Mouse (Mus musculus): ENCODE data around the gene Il11ra1. TPM values are rescaled to one million over a fixed set of nuclear protein-coding genes. Genes with fewer than 3 reads are reported as not detected.

Il11ra1 gene
- polyA plus RNA-seq, 1 experiment = 64.9 TPM

DNA sequence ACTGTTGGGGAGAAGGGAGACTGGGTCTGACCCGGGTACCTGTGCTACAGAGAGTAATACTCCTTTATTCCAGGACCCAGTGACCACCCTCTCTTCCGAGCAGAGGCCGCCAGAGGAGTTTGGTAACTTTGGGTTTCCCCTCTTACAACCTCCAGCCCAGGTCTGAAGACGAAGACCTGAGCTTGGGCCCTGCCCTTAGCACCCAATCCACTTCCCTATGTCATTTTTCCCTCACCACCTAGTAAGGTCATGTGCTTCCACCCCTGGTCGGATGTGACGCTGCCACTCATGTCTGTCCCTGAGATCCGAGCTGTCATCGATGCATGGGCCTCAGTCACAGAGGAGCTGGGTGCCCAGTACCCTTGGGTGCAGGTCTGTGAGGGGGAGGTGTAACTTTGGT is 56.7 kb downstream of the Il11ra1 start:
- Histone ChIP-seq H3K4me3 (replicated peaks; ENCODE audit: insufficient read depth, low read depth, low read length) (peak overlapping the region; percentile 90), H3K27ac (ENCODE audit: insufficient read depth, low read length) (peak overlapping the region; percentile 80), H3K4me1 (ENCODE audit: control insufficient read depth, insufficient read depth, low read length) (peaks cover 30% of the 10 kb centered on the region), H3K27me3 (ENCODE audit: control insufficient read depth, insufficient read depth, low read length) (no peaks in the 10 kb centered on the region)
- peak in 1 of 2 experiments; percentile 48 for DNase-seq
- no peak for TF ChIP-seq POLR2A (IDR thresholded peaks at IDR 0.05; ENCODE audit: borderline replicate concordance, insufficient read depth, low read length)
- TF ChIP-seq CTCF (IDR thresholded peaks at IDR 0.05; ENCODE audit: borderline replicate concordance, insufficient read depth, low read depth, low read length) = no peak
- WGBS = 62% methylated on average over 8 of the region's 8 CpGs

DNA sequence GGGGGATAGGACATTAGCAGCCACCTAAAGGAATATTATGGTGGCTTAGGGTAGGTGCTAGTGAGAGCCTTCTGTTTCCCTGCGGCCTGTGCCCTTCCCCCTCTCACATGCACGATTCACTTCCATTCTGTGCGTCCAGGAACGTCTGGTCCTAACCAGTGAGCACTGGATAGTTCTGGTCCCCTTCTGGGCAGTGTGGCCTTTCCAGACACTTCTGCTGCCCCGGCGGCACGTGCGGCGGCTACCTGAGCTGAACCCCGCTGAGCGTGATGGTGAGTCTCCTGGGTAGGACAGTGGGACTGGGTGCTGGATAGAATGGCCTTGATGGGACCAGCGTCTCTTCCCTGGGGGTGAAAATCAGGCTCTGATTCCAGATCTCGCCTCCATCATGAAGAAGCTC is 57.5 kb downstream of the Il11ra1 start:
- WGBS = 87% methylated on average over 13 of the region's 13 CpGs
- Histone ChIP-seq H3K4me3 (replicated peaks; ENCODE audit: insufficient read depth, low read depth, low read length) (no peak overlapping the region), H3K27ac (ENCODE audit: insufficient read depth, low read length) (no peak overlapping the region), H3K4me1 (ENCODE audit: control insufficient read depth, insufficient read depth, low read length) (peaks cover 39% of the 10 kb centered on the region), H3K27me3 (ENCODE audit: control insufficient read depth, insufficient read depth, low read length) (no peaks in the 10 kb centered on the region)
- DNase-seq = no peak
- TF ChIP-seq CTCF (IDR thresholded peaks at IDR 0.05; ENCODE audit: borderline replicate concordance, insufficient read depth, low read depth, low read length) (no peak), POLR2A (IDR thresholded peaks at IDR 0.05; ENCODE audit: borderline replicate concordance, insufficient read depth, low read length) (no peak)

DNA sequence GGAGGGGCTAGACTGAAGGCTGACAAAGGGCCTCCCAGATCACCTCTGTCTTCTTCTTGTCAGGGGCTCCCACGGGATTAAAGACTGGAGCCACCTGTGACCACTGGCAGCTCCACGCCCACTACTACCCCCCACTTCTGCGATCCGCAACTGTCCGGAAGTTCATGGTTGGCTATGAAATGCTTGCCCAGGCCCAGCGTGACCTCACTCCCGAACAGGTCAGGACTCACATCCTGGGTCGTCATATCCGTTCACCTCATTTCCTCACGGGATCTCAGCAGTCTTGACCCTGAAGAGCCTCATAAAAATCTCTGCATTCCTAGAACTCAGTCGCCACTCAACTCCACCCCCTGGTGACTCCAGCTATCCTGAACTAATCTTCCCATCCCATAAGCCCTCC is 58.2 kb downstream of the Il11ra1 start:
- DNase-seq = no peak
- H3K4me1 ChIP-seq (ENCODE audit: control insufficient read depth, insufficient read depth, low read length) = peaks cover 44% of the 10 kb centered on the region
- H3K4me3 ChIP-seq (replicated peaks; ENCODE audit: insufficient read depth, low read depth, low read length) = no peak overlapping the region
- WGBS = 68% methylated on average over 11 of the region's 11 CpGs
- TF ChIP-seq POLR2A (IDR thresholded peaks at IDR 0.05; ENCODE audit: borderline replicate concordance, insufficient read depth, low read length) (no peak), CTCF (IDR thresholded peaks at IDR 0.05; ENCODE audit: borderline replicate concordance, insufficient read depth, low read depth, low read length) (no peak)
- H3K27me3 ChIP-seq (ENCODE audit: control insufficient read depth, insufficient read depth, low read length) = no peaks in the 10 kb centered on the region
- no peak overlapping the region for H3K27ac ChIP-seq (ENCODE audit: insufficient read depth, low read length)

DNA sequence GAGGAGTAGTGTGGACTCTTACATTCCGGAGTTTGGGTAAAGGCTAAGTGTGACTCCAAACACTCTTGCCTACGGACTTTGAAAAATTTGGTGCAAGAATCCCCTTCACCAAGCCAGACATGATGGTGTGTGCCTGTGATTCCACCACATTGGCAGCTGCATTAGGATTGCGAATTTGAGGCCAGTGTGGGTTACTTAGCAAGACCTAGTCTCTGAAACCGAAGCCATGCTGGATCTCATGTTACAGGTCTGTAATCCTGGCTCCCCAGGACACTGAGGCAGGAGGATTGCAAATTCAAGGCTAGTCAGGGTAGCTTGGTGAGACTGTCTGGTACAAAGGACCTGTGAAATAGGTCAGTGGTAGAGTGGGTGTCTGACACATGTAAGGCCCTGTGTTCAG is 58.9 kb downstream of the Il11ra1 start:
- H3K4me3 ChIP-seq (replicated peaks; ENCODE audit: insufficient read depth, low read depth, low read length) = no peak overlapping the region
- H3K27ac ChIP-seq (ENCODE audit: insufficient read depth, low read length) = no peak overlapping the region
- no peak for DNase-seq
- H3K4me1 ChIP-seq (ENCODE audit: control insufficient read depth, insufficient read depth, low read length) = peaks cover 43% of the 10 kb centered on the region
- TF ChIP-seq CTCF (IDR thresholded peaks at IDR 0.05; ENCODE audit: borderline replicate concordance, insufficient read depth, low read depth, low read length) (no peak), POLR2A (IDR thresholded peaks at IDR 0.05; ENCODE audit: borderline replicate concordance, insufficient read depth, low read length) (no peak)
- 89% methylated on average over 4 of the region's 4 CpGs for WGBS
- H3K27me3 ChIP-seq (ENCODE audit: control insufficient read depth, insufficient read depth, low read length) = no peaks in the 10 kb centered on the region

DNA sequence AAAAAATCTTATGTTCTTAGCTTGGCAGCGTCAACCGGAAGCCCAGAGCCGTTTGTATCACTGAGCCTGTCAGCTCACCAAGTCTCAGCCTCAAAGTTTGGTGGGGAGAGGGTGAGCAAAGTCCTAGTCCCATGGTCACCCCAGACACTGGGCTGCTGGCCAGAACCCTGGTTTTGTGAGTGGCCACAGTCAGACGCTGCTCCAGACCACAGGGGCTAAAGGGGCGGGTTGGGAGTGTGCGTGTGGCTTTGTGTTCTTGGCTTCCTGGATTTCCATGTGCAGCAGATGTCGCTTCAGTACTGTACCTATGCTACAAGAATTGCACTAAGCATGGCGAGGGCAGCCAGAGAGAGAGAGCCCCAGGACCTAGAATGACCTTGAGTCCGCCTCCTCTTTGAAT is 59.4 kb downstream of the Il11ra1 start:
- Histone ChIP-seq H3K4me1 (ENCODE audit: control insufficient read depth, insufficient read depth, low read length) (peaks cover 43% of the 10 kb centered on the region), H3K4me3 (replicated peaks; ENCODE audit: insufficient read depth, low read depth, low read length) (no peak overlapping the region), H3K27me3 (ENCODE audit: control insufficient read depth, insufficient read depth, low read length) (no peaks in the 10 kb centered on the region), H3K27ac (ENCODE audit: insufficient read depth, low read length) (peak overlapping the region; percentile 66; the same call in 1 of the 2 replicates)
- WGBS = 29% methylated on average over 9 of the region's 9 CpGs
- no peak for TF ChIP-seq POLR2A (IDR thresholded peaks at IDR 0.05; ENCODE audit: borderline replicate concordance, insufficient read depth, low read length)
- no peak for TF ChIP-seq CTCF (IDR thresholded peaks at IDR 0.05; ENCODE audit: borderline replicate concordance, insufficient read depth, low read depth, low read length)
- no peak for DNase-seq

DNA sequence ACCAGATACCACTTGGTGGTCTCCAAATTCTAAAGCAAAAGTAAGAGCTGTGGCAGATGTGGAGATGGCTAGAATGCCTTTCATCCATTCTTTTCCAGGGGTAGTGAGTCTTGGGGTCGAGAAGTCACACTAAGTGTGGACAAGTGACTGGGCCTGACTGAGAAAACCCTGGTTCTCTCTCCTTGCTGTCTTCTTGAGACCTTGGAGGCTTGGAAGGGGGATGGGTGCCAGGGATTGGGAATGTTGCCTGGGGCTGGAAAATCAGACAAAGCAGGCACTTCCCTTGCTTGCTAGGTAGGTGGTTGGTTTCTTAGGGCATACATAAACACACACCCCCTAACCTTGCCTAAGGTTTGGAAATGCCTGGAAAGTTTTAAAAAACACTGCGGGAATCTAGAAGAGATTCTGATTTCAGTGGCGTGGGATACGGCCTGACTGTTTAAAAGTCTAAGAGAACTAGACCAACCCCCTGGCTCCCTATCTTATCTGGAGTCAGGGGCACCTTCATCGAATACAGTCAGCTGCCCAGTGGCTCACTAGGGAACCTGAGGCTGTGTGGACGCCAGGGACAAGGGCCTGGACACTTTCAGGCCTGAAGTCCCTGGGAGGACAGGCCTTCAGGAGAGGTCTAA is 60.0 kb downstream of the Il11ra1 start:
- DNase-seq = no peak
- H3K27me3 ChIP-seq (ENCODE audit: control insufficient read depth, insufficient read depth, low read length) = no peaks in the 10 kb centered on the region
- 40% methylated on average over 6 of the region's 6 CpGs for WGBS
- peaks cover 43% of the 10 kb centered on the region for H3K4me1 ChIP-seq (ENCODE audit: control insufficient read depth, insufficient read depth, low read length)
- H3K4me3 ChIP-seq (replicated peaks; ENCODE audit: insufficient read depth, low read depth, low read length) = peak overlapping the region; percentile 56
- peak overlapping the region; percentile 66 for H3K27ac ChIP-seq (ENCODE audit: insufficient read depth, low read length)
- TF ChIP-seq CTCF (IDR thresholded peaks at IDR 0.05; ENCODE audit: borderline replicate concordance, insufficient read depth, low read depth, low read length) (no peak), POLR2A (IDR thresholded peaks at IDR 0.05; ENCODE audit: borderline replicate concordance, insufficient read depth, low read length) (no peak)

DNA sequence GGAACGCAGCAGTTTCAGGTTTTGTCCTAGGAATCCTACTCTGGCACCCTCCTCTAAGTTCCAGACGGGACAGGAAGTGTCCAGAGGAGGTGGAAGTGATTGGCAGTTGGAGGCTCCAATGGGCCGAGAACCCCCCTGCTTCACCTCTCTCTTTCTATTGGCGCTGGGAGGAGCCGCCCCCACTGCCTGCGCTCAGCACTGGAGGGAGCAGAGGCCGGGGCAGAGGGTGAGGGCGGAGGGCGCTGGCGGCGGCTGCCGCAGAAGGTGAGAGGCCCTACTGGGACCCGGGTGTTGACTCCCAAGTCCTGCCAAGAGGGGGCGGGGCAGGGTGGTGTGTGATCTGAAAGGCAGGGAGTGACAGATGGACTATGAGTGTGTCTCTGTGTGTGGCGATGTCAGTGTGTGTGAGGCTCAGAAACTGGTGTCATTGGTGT is 60.5 kb downstream of the Il11ra1 start:
- TF ChIP-seq CTCF (IDR thresholded peaks at IDR 0.05; ENCODE audit: borderline replicate concordance, insufficient read depth, low read depth, low read length) (no peak), POLR2A (IDR thresholded peaks at IDR 0.05; ENCODE audit: borderline replicate concordance, insufficient read depth, low read length) (peak; percentile 53)
- Histone ChIP-seq H3K4me3 (replicated peaks; ENCODE audit: insufficient read depth, low read depth, low read length) (peak overlapping the region; percentile 56), H3K4me1 (ENCODE audit: control insufficient read depth, insufficient read depth, low read length) (peaks cover 43% of the 10 kb centered on the region), H3K27me3 (ENCODE audit: control insufficient read depth, insufficient read depth, low read length) (no peaks in the 10 kb centered on the region), H3K27ac (ENCODE audit: insufficient read depth, low read length) (peak overlapping the region; percentile 66)
- 2% methylated on average over 15 of the region's 15 CpGs for WGBS
- DNase-seq = peak; percentile 93 to 95

DNA sequence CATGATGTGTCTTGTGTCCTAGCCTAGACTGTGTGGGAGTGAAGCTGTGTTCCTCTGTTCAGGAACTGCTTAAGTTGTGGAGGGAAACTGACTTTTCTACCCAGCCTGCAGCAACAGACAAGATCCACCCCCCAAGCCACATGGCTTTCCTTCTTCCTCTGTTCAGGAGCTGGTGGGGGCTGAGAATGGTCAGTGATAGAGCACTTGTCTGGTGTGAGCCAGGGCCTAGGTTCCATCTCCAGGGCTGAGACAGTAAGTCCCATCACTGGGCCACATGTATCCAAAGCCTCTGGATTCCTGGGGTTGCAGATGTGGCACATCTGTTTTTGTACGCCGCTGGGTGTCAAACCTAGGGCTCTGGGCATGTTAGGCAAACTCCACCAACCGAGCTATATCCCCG is 61.1 kb downstream of the Il11ra1 start:
- TF ChIP-seq POLR2A (IDR thresholded peaks at IDR 0.05; ENCODE audit: borderline replicate concordance, insufficient read depth, low read length) (no peak), CTCF (IDR thresholded peaks at IDR 0.05; ENCODE audit: borderline replicate concordance, insufficient read depth, low read depth, low read length) (no peak)
- H3K4me3 ChIP-seq (replicated peaks; ENCODE audit: insufficient read depth, low read depth, low read length) = peak overlapping the region; percentile 56
- H3K27ac ChIP-seq (ENCODE audit: insufficient read depth, low read length) = peak overlapping the region; percentile 66
- WGBS = 53% methylated on average over 4 of the region's 4 CpGs
- DNase-seq = no peak
- H3K27me3 ChIP-seq (ENCODE audit: control insufficient read depth, insufficient read depth, low read length) = no peaks in the 10 kb centered on the region
- peaks cover 43% of the 10 kb centered on the region for H3K4me1 ChIP-seq (ENCODE audit: control insufficient read depth, insufficient read depth, low read length)
